Mouse (Mus musculus) adrenal gland, adult (tissue): Measurements from ENCODE around the gene Pacsin1.

Experiments
- DNase-seq, 2 experiments: peaks; one replicate each; pipeline ENCODE4 v3.0.0; 2022 to 2023; ENCODE audit warnings: low spot score in 1 of 2; ENCODE audit not compliant: inconsistent age in 2 of 2

Pacsin1 gene

GRCm38 (mm10) chr17:27676270-27676669, 21.0 kb downstream of the Pacsin1 start:
- DNase-seq: no peak

DNA sequence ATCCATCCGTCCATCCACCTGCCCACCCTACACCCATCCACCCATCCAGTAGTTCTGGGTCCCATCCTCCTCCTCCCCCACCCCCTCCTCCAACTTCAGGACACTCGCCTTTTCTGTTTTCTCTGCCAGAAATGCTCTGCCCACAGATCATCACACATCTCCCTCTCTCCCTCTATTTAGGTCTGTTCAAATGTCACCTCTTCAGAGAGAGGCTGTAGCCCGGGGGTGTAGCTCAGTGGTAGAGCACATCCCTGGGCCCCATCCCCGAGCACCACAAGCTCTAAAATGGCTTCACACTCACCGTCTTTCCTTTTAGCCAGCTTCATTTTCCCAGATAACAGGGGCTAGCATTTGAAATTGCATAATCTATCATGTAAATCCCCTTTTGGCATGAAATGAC, 22.4 kb downstream of the Pacsin1 start:
- no peak for DNase-seq

DNA sequence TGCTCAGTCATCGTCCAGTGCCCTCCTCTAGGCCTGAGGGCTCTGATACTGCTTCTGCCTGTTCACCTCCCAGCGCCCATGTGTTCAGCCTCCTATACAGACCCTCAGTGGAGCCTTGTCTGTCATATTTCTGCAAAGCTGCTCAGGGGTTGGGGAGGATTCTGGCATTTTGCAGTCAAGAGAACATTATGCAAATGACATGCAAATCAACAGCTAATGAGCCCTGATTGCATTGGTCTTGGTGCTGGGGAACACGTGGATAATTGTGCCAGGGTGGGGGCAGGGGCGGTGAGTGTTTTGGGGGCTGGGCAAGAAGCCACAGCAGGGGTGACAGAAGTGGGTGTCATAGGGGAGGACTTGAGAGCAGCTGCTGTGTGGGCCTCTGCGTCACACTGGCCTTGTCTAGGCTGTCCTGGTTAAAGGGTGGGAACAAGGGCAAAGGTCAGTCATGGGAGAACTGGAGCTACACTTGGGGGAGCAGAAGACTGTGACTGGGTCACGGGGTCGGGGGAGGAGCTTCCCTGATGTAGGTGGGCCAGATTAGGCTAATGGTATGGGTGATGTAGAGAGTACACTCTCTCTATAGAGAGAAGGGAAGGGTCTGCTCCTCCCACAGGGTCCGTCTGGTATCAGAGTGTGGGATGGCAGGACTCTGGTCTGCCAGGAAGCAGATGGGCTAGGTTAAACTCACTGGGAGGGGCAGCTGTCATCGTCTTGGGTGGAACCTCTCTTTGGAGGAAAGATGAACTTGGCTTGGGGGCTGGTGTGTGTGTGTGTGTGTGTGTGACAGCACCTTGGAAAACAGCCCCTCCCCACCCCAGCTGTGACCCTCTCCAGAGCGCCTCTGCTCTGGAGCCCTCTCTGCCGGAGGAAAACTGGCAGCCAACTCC, 23.9 kb downstream of the Pacsin1 start:
- no peak for DNase-seq

DNA sequence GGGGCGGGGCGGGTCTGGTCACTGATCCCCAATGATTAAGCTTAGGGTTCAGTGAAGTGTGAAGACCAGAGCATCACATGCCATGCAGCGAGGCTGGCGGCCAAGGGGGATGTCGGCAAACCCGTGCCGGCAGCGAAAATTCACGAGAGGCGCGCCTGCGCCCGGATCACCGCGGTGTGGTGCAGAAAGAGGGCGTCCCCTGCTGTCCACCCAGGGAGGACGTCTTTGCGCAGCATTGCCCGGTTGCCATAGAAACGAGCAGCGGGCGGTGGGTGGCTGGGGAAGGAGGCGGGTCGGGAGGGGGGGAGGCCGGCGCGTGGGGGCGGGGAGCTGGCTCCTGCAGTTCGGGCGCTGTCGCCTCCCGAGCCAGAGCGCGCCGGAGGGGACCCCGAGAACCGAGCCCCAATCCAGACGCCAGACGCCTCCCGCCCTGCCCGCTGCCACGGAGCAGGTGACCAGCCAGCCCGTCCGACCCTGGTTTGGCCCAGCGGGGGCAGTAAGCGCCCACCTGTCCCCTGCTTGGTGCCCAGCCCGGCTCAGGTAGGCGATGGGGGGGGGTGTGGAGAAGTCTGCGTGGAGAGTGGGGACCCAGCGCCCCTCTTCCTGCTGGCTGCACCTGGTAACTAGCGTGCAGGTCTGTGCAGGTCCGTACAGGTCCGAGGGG, 29.7 kb downstream of the Pacsin1 start:
- peak; percentile 53 to 76 for DNase-seq

GRCm38 (mm10) chr17:27685550-27685913, 30.2 kb downstream of the Pacsin1 start:
- DNase-seq: no peak

GRCm38 (mm10) chr17:27686395-27686794, 31.1 kb downstream of the Pacsin1 start:
- no peak for DNase-seq

DNA sequence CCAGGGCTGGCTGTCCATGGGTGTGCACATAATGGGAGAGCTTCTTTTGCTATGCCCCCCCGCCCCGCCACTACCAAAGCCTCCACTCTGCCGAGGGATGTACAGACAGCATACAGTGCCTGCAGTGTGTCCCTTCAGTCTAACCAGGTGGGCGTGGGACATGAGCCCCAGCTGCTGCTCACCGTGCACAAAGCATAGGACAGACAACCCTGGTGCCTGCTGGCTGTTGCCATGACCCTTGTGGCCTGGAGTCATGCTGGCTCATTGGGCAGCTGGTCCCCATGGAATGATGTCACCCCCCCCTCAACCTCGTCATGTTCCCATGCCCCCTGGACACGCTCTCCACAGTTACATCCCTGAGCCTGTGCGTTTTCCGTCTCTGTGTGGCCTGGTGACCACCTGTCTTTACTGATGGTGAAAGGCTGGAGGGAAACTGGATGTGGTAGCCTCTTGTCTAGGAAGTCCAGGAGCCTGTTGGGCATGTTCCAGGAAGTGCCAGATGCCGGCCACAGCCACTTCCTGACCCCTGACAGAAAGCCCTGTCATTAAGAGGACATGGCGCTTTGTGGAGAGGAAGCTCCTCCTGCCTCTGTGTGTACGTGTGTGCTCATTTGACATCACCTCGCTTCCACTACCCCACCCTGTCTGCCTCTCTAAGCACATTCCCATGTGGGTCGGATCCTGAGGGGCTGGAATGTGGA, 35.8 kb downstream of the Pacsin1 start:
- DNase-seq: no peak

DNA sequence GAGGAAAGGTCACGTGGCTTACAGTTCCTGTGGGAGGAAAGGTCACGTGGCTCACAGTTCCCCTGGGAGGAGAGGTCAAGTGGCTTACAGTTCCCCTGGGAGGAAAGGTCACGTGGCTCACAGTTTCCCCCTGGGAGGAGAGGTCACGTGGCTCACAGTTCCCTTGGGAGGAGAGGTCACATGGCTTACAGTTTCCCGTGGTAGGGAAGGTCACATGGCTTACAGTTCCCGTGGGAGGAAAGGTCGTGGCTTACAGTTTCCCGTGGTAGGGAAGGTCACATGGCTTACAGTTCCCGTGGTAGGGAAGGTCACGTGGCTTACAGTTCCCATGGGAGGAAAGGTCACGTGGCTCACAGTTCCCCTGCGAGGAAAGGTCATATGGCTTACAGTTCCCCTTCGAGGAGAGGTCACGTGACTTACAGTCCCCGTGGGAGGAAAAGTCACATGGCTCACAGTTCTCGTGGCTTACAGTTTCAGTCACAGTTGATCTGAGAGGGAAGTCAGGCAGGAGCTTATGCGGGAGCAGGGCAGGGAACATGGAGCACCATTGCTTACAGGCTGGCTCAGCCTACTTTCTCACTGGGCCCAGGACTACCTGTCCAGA, 44.4 kb downstream of the Pacsin1 start:
- no peak for DNase-seq

DNA sequence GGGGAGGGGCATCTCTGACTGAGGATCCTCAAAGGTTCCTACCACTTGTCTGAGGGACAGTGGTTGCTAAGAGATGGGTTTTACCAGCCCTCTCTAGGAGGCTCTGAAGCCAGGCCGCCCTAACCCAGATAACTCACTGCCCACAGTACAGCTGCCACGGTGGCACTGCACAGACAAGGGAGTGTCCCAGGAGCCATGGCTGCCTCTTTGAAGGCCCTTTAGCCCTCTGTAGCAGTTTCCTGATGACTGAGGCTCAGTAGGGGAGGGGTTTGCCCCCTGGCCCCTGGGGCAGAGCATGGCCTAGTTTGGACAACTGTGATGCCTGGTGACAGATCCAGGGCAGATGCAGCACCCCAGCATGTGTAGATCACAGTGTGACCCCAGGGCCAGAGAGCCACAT, 45.5 kb downstream of the Pacsin1 start:
- no peak for DNase-seq

- DNase-seq: no peak
Observed at GRCm38 (mm10) chr17:27701856-27702255, 46.5 kb downstream of the Pacsin1 start.

- peak; percentile 54 to 72 for DNase-seq
Observed at GRCm38 (mm10) chr17:27702518-27702917, 47.2 kb downstream of the Pacsin1 start.

DNA sequence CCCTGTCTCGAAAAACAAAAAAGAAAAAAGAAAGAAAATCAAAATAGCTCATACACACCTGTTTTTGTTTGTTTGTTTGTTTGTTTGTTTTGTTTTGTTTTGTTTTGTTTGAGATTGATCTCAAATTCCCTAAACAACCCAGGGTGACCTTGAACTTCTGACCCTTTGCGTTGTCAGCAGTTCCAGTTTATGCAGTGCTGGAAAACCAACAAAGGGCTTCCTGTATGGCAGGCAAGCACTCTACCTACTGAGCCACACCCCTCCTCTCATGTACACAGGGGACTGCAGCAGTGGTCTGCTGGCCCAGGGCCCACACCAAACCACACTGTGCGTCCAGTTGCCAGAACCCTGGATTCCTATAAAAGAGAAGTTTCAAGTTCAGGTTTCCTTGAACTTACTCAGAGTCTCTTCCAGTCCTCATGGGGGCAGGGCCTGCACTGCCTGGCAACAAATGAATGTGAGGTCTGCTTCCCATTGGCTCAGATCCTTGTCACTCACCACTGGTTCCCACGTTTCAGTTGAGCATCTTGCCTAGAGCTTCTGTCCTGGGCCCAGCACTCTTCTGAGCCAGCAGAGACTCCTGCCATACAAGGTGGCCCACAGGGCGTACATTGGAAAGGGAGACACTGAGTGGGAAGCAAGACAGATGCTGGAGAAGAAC, 48.8 kb downstream of the Pacsin1 start:
- peak; percentile 60 to 77 for DNase-seq

DNA sequence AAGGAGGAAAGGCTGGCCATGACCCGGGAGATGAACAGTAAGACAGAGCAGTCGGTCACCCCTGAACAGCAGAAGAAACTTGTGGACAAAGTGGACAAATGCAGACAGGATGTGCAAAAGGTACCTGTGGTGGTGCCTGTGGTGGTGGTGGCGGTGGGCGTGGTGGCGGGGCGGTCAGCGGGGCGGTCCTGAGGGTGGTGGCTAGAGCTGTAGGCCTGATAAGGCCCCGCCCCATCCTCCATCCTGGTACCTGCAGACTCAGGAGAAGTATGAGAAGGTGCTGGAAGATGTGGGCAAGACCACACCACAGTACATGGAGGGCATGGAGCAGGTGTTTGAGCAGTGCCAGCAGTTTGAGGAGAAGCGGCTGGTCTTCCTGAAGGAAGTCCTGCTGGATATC, 50.4 kb downstream of the Pacsin1 start:
- no peak for DNase-seq

- peak; percentile 87 to 95 for DNase-seq
Observed at GRCm38 (mm10) chr17:27707954-27708661, 52.8 kb downstream of the Pacsin1 start.

- no peak for DNase-seq
Observed at GRCm38 (mm10) chr17:27709650-27710049, 54.3 kb downstream of the Pacsin1 start.

DNA sequence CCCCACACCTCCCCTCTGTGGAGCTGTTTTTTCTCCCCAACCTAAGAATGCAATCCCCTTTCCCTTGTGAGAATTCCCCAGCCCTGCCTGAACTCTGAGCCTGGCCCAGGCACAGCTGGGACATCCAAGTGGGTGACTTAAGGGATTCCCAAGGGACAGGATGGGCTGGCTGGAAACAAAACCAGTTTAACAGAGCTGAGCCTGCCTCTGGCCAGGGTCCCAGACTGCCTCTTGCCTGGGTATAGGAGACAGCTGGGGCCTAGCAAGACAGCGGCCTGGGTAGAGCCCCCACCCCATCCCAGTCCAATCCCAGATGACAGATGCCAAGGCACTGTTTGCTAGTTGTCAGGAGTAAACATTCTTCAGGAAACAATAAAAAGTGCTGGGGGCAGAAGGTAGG, 57.5 kb downstream of the Pacsin1 start:
- DNase-seq: no peak

GRCm38 (mm10) chr17:27716804-27717203, 61.5 kb downstream of the Pacsin1 start:
- DNase-seq: peak; percentile 53 to 83

GRCm38 (mm10) chr17:27718250-27718649, 62.9 kb downstream of the Pacsin1 start:
- DNase-seq: peak in 1 of 2 experiments; percentile 48

- no peak for DNase-seq
Observed at GRCm38 (mm10) chr17:27719663-27720062, 64.4 kb downstream of the Pacsin1 start.

DNA sequence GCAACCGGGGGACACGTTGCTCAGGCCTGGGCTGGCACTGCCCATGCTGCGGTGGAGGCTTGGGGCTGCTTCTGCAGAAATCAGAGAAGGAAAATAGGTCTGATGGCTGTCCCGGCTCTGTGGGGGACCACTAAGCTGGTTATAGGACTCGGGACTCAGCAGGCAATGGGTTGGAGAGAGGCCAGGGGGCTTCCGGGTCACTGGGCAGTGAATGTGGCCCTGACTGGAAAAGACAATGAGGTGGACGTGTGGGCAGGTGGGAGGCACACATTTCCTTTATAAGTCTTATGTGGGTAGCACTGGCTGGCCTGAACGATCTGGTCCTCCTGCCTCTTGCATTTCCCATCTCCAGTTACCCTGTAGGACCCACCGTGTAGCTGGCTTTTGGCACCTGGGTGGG, 65.0 kb downstream of the Pacsin1 start:
- DNase-seq: no peak
